Mouse (Mus musculus) small intestine, adult 2 months (tissue): ENCODE data around the gene Leo1.

ENCODE experiments used
- CTCF ChIP-seq: fragments of 200-500 bp; IDR thresholded peaks from 2 replicates; pipeline ENCODE4 v1.5.1; 2012; ENCODE audit warnings: low read depth, mild to moderate bottlenecking, control low read depth, inconsistent platforms, low read length, moderate library complexity, mixed read lengths; ENCODE audit not compliant: insufficient replicate concordance, insufficient read length; ENCODE audit errors: extremely low read depth
- POLR2A ChIP-seq: fragments of 200-500 bp; IDR thresholded peaks from 2 replicates; pipeline ENCODE4 v1.6.1; 2012; ENCODE audit warnings: low read depth, mild to moderate bottlenecking, control low read depth, inconsistent platforms, low read length, moderate library complexity

DNA sequence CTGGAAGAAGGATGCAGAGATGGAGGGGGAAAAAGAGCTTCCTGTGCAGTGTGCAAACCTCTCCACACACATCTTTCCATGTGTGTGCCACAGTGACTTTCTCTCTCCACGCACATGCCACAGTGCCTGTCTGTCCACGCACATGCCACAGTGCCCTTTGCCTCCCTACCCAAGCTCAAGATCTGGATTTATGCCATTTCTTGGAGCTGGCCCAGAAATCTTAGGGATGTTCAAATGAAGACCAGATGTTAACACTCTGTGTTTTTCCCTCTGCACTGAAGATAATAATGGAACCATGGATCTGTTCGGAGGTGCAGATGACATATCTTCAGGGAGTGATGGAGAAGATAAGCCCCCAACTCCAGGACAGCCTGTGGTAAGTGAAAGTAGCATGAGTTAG lies 6.7 kb downstream of the Leo1 start:
- TF ChIP-seq POLR2A: no peak
- TF ChIP-seq CTCF: no peak
